Mouse (Mus musculus) liver, adult 2 months (tissue): ENCODE data around the gene Gm17606. TPM values are rescaled to one million over a fixed set of nuclear protein-coding genes. Genes with fewer than 3 reads are reported as not detected.

Experiments used
- DNase-seq: peaks from one replicate; pipeline ENCODE4 v3.0.0-alpha.2; 2011; ENCODE audit warnings: low read depth, low spot score; ENCODE audit errors: extremely low read depth
- H3K27ac ChIP-seq: fragments of 200-500 bp; replicated peaks from 2 replicates; pipeline ENCODE4 v1.5.1; 2012; ENCODE audit warnings: low read depth, mild to moderate bottlenecking, control low read depth, inconsistent platforms, low read length; ENCODE audit not compliant: insufficient read depth
- H3K27me3 ChIP-seq: fragments of 200-500 bp; 2 replicates; pipeline ENCODE4 v1.6.1; 2012; ENCODE audit warnings: mild to moderate bottlenecking, moderate library complexity, low read length, inconsistent platforms; ENCODE audit not compliant: control insufficient read depth, insufficient read depth
- H3K36me3 ChIP-seq: fragments of 200-500 bp; 2 replicates; pipeline ENCODE4 v1.6.1; 2012; ENCODE audit warnings: low read length, inconsistent platforms; ENCODE audit not compliant: control insufficient read depth, insufficient read depth
- H3K4me1 ChIP-seq: fragments of 200-500 bp; 2 replicates; pipeline ENCODE4 v1.6.1; 2011; ENCODE audit warnings: low read length; ENCODE audit not compliant: control insufficient read depth, insufficient read depth
- H3K4me3 ChIP-seq: fragments of 200-500 bp; 2 replicates; pipeline ENCODE4 v1.5.1; 2011; ENCODE audit warnings: low read depth, mild to moderate bottlenecking, control low read depth, low read length, moderate library complexity; ENCODE audit not compliant: insufficient read depth
- H3K79me2 ChIP-seq: fragments of 200-500 bp; 2 replicates; pipeline ENCODE4 v1.6.1; 2012; ENCODE audit warnings: inconsistent platforms, mild to moderate bottlenecking, low read length, moderate library complexity; ENCODE audit not compliant: control insufficient read depth, insufficient read depth
- H3K9ac ChIP-seq: fragments of 200-500 bp; 2 replicates; pipeline ENCODE4 v1.6.1; 2012; ENCODE audit warnings: low read depth, mild to moderate bottlenecking, control low read depth, inconsistent platforms, low read length
- CTCF ChIP-seq: fragments of 200-500 bp; IDR thresholded peaks from 2 replicates; pipeline ENCODE4 v1.5.1; 2011; ENCODE audit warnings: low read depth, low read length, control low read depth
- POLR2A ChIP-seq: fragments of 200-500 bp; IDR thresholded peaks from 2 replicates; pipeline ENCODE4 v1.6.1; 2011; ENCODE audit warnings: low read length, control low read depth; ENCODE audit not compliant: insufficient read depth; ENCODE audit errors: extremely low read depth
- WGBS: fragments of 180-500 bp; shearing (Covaris S2); methylation state at CpG from one replicate; pipeline ENCODE4 v1.1.7; 2018; 5-methylcytosine and 5-hydroxymethylcytosine counted together
- polyA plus RNA-seq: library from polyadenylated mRNA; depleted of rRNA; stranded (reverse); fragments of >200 nt; gene quantifications from 2 replicates; pipeline ENCODE4 v1.2.3, GENCODE M21; 2012
- total RNA-seq: library from RNA; depleted of rRNA; stranded (reverse); fragments of >200 nt; gene quantifications from 2 replicates; pipeline ENCODE4 v1.2.3, GENCODE M21; 2014

Gm17606 gene
- total and polyA plus RNA-seq, 2 experiments = not detected

DNA sequence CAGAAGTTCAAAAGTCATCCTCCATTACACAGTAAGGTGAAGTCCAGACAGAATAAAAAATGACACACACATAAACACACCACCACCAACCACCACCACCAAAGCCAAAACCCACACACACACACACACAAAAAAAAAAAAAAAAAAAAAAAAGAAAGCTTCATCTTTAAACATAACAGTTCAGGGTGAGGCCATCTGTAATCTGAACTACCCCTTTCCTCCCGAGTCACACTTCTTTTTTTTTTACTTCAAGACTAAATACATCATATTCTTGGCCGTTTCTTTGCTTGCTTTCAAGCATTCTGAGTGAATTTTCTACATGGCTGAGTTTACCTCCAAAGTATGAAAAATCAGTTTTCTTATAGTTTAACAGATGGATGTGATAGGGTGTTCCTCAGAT, 39.2 kb upstream of the Gm17606 start:
- Histone ChIP-seq H3K79me2 (no peaks in the 10 kb centered on the region), H3K27ac (no peak overlapping the region), H3K36me3 (no peaks in the 10 kb centered on the region), H3K4me3 (no peak overlapping the region), H3K9ac (no peak overlapping the region), H3K27me3 (no peaks in the 10 kb centered on the region), H3K4me1 (peaks cover 7% of the 10 kb centered on the region)
- TF ChIP-seq CTCF (no peak), POLR2A (no peak)
- DNase-seq = no peak
- WGBS = 89% methylated on average over 2 of the region's 2 CpGs

DNA sequence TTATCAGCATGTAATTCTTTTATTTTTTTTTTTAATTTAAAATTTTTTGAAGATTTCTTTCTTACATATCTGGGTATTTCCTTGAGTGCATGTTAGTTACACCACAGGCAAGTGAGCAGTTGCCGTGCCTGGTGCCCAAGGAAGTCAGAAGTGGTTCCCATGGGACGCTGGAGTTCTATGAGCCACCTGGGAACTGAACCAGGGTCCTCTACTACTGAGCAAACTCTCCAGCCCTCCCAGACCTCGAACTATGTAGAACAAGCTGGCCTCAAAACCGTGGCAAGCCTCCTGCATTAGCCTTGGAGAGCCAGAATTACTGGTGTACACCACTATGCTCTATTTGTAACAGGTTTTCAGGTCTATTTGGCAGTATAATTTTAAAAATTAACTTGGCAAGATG, 38.1 kb upstream of the Gm17606 start:
- Histone ChIP-seq H3K4me3 (peak overlapping the region; percentile 85; the same call in 1 of the 2 replicates), H3K27me3 (no peaks in the 10 kb centered on the region), H3K9ac (no peak overlapping the region), H3K79me2 (no peaks in the 10 kb centered on the region), H3K4me1 (peaks cover 7% of the 10 kb centered on the region), H3K36me3 (no peaks in the 10 kb centered on the region), H3K27ac (no peak overlapping the region)
- no peak for DNase-seq
- no peak for TF ChIP-seq POLR2A
- no peak for TF ChIP-seq CTCF
- WGBS = 57% methylated on average over 4 of the region's 4 CpGs

- TF ChIP-seq POLR2A (0 out of 2 replicates have a peak, but pooled peaks have one; percentile 29), CTCF (no peak)
- Histone ChIP-seq H3K4me1 (peaks cover 7% of the 10 kb centered on the region), H3K27ac (peak overlapping the region; percentile 57), H3K36me3 (no peaks in the 10 kb centered on the region), H3K27me3 (no peaks in the 10 kb centered on the region), H3K9ac (peak overlapping the region; percentile 78), H3K4me3 (peak overlapping the region; percentile 85), H3K79me2 (no peaks in the 10 kb centered on the region)
- peak; percentile 88 for DNase-seq
- WGBS = under 1% methylated on average over 46 of the region's 46 CpGs
These were observed 37.6 kb upstream of the Gm17606 start for GRCm38 (mm10) chr14:54603038-54603654.

DNA sequence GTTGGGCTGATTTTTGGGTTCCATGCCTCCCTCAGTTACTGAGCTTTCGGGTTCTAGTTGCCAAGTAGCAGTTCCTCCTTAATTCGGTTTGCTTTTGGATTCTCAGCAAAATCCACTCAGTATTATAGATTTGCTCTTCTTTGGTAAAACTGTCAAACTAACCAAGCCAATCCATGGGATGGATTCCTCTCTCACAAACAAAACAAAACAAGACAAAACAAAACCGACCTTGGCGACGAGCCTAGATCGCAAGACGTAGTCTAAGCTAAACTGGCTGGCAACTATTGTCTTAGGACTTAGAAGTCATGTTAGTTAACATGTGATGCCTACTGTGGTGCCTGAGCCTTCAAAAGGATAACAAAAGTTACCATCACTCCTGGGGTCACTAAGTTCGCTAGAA, 37.1 kb upstream of the Gm17606 start:
- 84% methylated on average over 8 of the region's 8 CpGs for WGBS
- Histone ChIP-seq H3K4me3 (peak overlapping the region; percentile 50), H3K9ac (no peak overlapping the region), H3K79me2 (no peaks in the 10 kb centered on the region), H3K36me3 (no peaks in the 10 kb centered on the region), H3K27me3 (no peaks in the 10 kb centered on the region), H3K4me1 (peaks cover 7% of the 10 kb centered on the region), H3K27ac (peak overlapping the region; percentile 49)
- DNase-seq = no peak
- TF ChIP-seq CTCF (no peak), POLR2A (no peak)

- Histone ChIP-seq H3K27ac (peak within 1 kb of the TSS; percentile 6; the same call in 1 of the 2 replicates), H3K4me1 (peaks cover 7% of the 10 kb centered on the region), H3K4me3 (peak within 1 kb of the TSS; percentile 71), H3K27me3 (no peaks in the 10 kb centered on the region), H3K9ac (peak within 1 kb of the TSS; percentile 72), H3K36me3 (no peaks in the 10 kb centered on the region), H3K79me2 (no peaks in the 10 kb centered on the region)
- TF ChIP-seq POLR2A = 0 out of 2 replicates have a peak, but pooled peaks have one; percentile 16
- no peak for TF ChIP-seq CTCF
- peak; percentile 50 for DNase-seq
- 2% methylated on average over 39 of the region's 39 CpGs for WGBS
These were observed 34.9 kb upstream of the Gm17606 start, which contains the start of gene 4931414P19Rik for GRCm38 (mm10) chr14:54605752-54606321. 4931414P19Rik (minus strand) TSS chr14:54605993.

DNA sequence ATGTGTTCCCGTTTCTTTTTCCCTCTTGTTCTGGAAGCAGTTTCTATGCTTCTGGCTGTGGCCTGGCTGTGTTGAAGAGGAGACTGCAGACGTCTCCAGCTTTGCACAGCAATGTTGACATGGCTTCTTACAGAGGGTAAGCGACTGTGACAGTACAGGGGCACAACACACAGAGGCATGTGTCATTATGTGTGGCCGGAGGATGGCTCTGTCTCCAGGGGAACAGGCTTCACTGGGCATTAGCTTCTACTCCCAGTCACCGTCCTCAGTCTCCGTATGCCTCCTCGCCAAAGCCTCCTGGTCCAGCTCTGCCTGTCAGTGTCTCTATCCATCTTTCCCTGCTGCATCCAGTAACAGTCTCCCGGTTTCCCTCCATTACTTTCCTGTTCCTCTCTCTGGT, 33.5 kb upstream of the Gm17606 start:
- 87% methylated on average over 8 of the region's 8 CpGs for WGBS
- TF ChIP-seq CTCF (no peak), POLR2A (no peak)
- Histone ChIP-seq H3K36me3 (peaks cover 3% of the 10 kb centered on the region; the same call in 1 of the 2 replicates), H3K4me1 (peaks cover 7% of the 10 kb centered on the region), H3K79me2 (no peaks in the 10 kb centered on the region), H3K27ac (no peak overlapping the region), H3K4me3 (no peak overlapping the region), H3K27me3 (no peaks in the 10 kb centered on the region), H3K9ac (no peak overlapping the region)
- no peak for DNase-seq
